Mouse (Mus musculus): ENCODE measurements around the gene Babam2. TPM values are rescaled to one million over a fixed set of nuclear protein-coding genes. Genes with fewer than 3 reads are reported as not detected.

Gene Babam2
- total RNA-seq, 2 experiments from 2014 or later = 34.1 to 35.9 TPM

- no peak for DNase-seq
- intact Hi-C loops (cut with DNase I) = no loop called here
Observed at GRCm38 (mm10) chr5:32098691-32099090, 401.2 kb downstream of the Babam2 start.

- DNase-seq = peak; percentile 80 to 82
- intact Hi-C loops (cut with DNase I) = no loop called here
Observed at GRCm38 (mm10) chr5:32102484-32102883, 405.0 kb downstream of the Babam2 start.

- DNase-seq = peak; percentile 59 to 63
- intact Hi-C loops (cut with DNase I) = no loop called here
Observed at GRCm38 (mm10) chr5:32102971-32103431, 405.5 kb downstream of the Babam2 start.

GRCm38 (mm10) chr5:32103545-32103944, 406.1 kb downstream of the Babam2 start:
- intact Hi-C loops (cut with DNase I) = no loop called here

DNA sequence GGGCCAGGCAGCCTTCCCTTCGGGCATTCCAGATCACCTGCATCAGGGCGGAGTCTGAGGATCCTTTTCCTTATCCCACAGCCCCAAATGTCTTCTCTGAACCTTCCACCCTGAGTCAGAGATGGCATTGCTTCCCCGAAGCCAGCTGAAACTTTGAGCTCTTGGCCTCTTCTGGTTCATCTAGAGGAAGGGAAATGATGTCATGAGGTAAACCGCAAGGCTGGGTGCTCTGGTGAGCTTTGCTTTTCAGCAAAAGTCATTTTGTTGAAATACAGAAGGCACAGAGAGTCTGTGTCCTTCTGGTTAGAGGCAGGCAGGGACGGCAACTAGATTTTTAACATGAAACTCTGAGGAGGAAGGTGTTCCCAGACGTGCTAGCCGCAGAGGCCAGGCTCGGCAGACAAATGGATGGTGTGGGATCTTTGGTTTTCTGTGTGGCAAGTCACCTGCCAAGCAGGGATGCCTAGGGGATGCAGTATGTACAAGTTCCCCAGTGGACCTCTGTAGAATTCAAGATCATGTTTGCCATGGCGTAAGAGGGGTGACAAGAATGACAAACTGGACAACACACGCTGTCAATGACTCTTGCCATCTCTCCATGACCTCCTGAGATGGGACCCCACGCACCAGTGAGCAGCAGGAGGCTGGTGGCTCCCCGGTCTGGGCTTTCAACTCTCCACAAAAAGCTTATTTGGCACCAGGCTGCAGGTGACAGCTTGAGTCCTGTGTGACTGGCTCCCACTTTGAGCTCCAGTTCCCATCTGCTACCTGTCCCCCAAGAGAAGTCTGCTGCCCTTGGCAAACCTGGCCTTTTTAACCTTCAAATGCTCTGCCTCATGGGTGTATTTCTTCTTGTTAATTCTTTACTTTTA, 406.9 kb downstream of the Babam2 start:
- no peak for DNase-seq
- intact Hi-C loops (cut with DNase I) = no loop called here

More at GRCm38 (mm10) chr5:32103545-32103944, 406.1 kb downstream of the Babam2 start:
- no peak for DNase-seq

- peak; percentile 34 to 35 for DNase-seq
- intact Hi-C loops (cut with DNase I) = no loop called here
Observed at GRCm38 (mm10) chr5:32106473-32107140, 409.1 kb downstream of the Babam2 start.

GRCm38 (mm10) chr5:32110651-32111050, 413.2 kb downstream of the Babam2 start:
- intact Hi-C loops (cut with DNase I) = no loop called here
- DNase-seq = no peak

- DNase-seq = no peak
- intact Hi-C loops (cut with DNase I) = no loop called here
Observed at GRCm38 (mm10) chr5:32112206-32112916, 414.9 kb downstream of the Babam2 start.

DNA sequence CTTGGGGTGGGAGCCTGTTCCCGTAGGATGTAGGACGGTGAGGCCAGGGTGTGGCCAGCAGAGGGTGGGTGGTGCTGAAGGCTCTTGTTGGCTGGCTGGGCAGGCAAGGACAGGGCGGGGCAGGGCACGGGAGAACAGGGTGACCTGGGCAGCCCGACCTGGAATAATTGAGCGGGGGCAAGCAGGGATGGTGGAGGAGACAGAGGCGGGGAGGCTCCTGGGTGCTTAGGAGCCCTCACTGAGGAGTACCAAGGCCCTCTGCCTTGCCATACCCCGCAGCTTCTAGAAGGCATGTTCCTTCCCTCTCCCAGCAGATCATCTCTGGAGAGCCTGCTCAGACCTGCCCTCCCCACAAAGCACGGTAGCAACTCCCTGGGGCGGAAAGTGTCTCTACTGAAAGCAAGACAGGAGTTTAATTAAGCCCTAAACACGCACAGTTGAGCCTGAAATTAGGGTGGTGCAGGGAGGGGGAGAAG, 423.5 kb downstream of the Babam2 start:
- intact Hi-C loops (cut with DNase I) = no loop called here
- no peak for DNase-seq

- intact Hi-C loops (cut with DNase I) = no loop called here
- no peak for DNase-seq
Observed at GRCm38 (mm10) chr5:32121936-32122335, 424.5 kb downstream of the Babam2 start.

GRCm38 (mm10) chr5:32122363-32122762, 424.9 kb downstream of the Babam2 start:
- no peak for DNase-seq
- intact Hi-C loops (cut with DNase I) = no loop called here

- no peak for DNase-seq
Observed at GRCm38 (mm10) chr5:32124957-32125356, 427.5 kb downstream of the Babam2 start.

DNA sequence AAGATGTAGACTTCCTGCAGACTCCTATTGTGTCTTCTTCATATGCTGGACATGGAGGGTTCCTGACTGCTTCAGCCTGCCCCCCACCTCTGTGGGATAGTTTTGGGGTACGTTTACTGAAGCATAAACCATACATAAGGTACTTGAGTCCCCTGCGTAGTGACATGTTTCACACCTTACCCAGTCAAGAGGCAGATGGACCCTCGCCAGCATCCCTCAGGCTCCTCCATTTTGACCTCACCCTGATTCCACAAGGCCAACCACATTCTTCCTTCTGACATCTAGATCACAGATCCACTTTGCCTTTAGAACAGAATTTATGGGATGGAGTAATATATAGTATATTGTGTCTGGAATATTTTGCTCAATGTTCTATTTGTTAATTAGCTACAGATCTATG, 429.7 kb downstream of the Babam2 start:
- no peak for DNase-seq
- intact Hi-C loops (cut with DNase I) = no loop called here

More at GRCm38 (mm10) chr5:32124957-32125356, 427.5 kb downstream of the Babam2 start:
- intact Hi-C loops (cut with DNase I) = no loop called here

- peak in 1 of 2 experiments; percentile 32 for DNase-seq
- intact Hi-C loops (cut with DNase I) = no loop called here
Observed at GRCm38 (mm10) chr5:32127927-32128326, 430.4 kb downstream of the Babam2 start.

- intact Hi-C loops (cut with DNase I) = loop anchor here (2.0 to 10.0 kb wide), 3 partner anchors 206 to 538 kb away; partner anchors contain the start of gene Mrpl33
- DNase-seq = peak; percentile 76 to 84
Observed at GRCm38 (mm10) chr5:32132971-32133501, 435.6 kb downstream of the Babam2 start.

GRCm38 (mm10) chr5:32133549-32134004, 436.1 kb downstream of the Babam2 start:
- intact Hi-C loops (cut with DNase I) = loop anchor here (2.0 to 10.0 kb wide), 3 partner anchors 207 to 539 kb away; partner anchors contain the start of gene Mrpl33
- peak; percentile 81 to 86 for DNase-seq

DNA sequence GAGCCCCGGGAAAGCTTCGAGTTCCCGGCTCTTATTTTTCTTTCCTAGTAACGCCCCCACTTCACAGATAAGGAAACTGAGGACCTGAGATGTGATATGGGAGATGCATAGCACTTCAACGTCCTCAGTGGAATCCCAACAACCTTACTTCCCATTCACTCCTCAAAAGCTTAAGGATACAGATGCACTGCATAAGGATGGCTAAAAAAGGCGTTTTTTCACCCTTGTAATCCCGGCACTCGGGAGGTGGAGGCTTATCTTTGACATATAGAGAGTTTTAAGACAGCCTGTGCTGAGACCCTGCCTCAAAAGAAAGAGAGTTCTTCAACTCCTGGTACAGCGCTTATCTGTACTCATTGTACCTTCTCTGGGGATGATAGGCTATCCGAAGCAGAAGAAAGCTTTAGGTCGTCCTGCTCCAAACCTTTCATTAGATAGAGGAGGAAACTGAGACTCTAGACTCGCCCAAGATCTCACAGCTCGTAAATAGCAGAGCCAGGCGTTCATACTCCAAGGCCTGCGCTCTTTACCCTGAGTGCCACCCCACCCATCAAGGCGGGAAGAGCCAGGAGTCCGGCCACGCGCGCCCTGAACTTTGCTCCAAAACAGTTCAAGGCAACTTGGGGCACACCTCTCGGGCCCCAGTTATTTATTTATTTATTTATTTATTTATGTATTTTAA, 436.7 kb downstream of the Babam2 start:
- intact Hi-C loops (cut with DNase I) = loop anchor here (10.0 kb wide), 1 partner anchor 539 kb away; the partner anchor contains the start of gene Mrpl33
- peak; percentile 40 to 51 for DNase-seq
